Mouse (Mus musculus) cerebellum, adult 2 months (tissue): Measurements from ENCODE around the gene Bri3bp.

Source experiments
- CTCF ChIP-seq: fragments of 200-500 bp; IDR thresholded peaks from 2 replicates; pipeline ENCODE4 v1.5.1; 2011; ENCODE audit warnings: low read depth, mild to moderate bottlenecking, control low read depth, low read length, moderate library complexity, borderline replicate concordance; ENCODE audit not compliant: insufficient read depth
- POLR2A ChIP-seq: fragments of 200-500 bp; IDR thresholded peaks from 2 replicates; pipeline ENCODE4 v1.6.1; 2011; ENCODE audit warnings: low read length, control low read depth, borderline replicate concordance; ENCODE audit not compliant: insufficient read depth

GRCm38 (mm10) chr5:125472796-125473475 lies 31.6 kb downstream of the Bri3bp start:
- TF ChIP-seq CTCF (no peak), POLR2A (no peak)
